Mouse (Mus musculus): ENCODE data around the gene Nuak1. TPM values are rescaled to one million over a fixed set of nuclear protein-coding genes. Genes with fewer than 3 reads are reported as not detected.

Nuak1 gene
- polyA plus RNA-seq, 1 experiment from 2014 or later = 3.3 TPM

DNA sequence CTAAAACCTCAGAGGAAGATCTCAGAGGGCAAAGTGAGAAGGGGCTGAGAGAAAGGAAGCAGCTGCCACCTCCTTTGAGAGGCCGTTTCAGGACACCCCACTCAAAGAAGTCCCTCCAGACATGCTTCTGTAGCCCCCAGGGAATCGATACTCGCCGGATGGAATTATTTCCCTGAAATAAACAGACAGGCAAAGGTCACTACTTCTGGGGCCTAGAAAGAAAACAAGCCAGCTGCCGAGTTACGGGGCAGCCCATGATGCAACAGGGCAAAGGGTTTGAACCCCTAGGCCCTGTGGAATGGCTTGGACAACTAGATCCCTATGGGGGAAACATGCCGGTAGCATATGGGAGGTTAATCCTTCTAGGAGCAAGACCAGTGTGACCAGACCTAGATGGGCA lies 16.0 kb downstream of the Nuak1 start:
- no peaks in the 10 kb centered on the region for H3K27me3 ChIP-seq
- no peak overlapping the region for H3K4me3 ChIP-seq (replicated peaks)
- WGBS = 71% methylated on average over 7 of the region's 7 CpGs
- no peak overlapping the region for H3K4me2 ChIP-seq
- H3K27ac ChIP-seq = peak overlapping the region; percentile 41; the same call in 1 of the 2 replicates
- 0 out of 2 replicates have a peak, but pooled peaks cover 1% of the 10 kb centered on the region for H3K9me3 ChIP-seq
- no peak overlapping the region for H3K9ac ChIP-seq (replicated peaks)
- H3K4me1 ChIP-seq (replicated peaks) = peaks cover 40% of the 10 kb centered on the region
- ATAC-seq (ENCODE audit: insufficient number of reproducible peaks, insufficient read depth, low FRiP score, low TSS enrichment, low read depth) = no peak
- peaks cover 22% of the 10 kb centered on the region for H3K36me3 ChIP-seq

DNA sequence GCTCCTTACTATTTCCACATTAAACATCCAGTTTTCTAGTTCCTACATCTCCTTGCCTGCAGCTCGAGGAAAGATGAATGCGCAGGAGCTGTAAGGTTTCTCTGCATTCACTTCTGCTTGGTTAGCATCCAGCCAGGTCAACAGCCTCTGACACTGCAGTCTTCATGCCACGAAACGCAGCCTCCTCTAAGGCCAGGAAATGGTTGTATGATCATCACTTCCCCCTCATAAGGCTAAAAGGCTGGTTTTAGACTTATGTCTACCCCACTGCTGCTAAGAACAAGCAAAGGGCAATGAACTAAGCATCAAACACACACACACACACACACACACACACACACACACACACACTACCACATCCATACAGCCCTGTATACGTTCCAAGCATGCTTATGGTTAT lies 16.5 kb downstream of the Nuak1 start:
- 89% methylated on average over 5 of the region's 5 CpGs for WGBS
- H3K9ac ChIP-seq (replicated peaks) = no peak overlapping the region
- peaks cover 22% of the 10 kb centered on the region for H3K36me3 ChIP-seq
- H3K4me1 ChIP-seq (replicated peaks) = peaks cover 40% of the 10 kb centered on the region
- no peak for ATAC-seq (ENCODE audit: insufficient number of reproducible peaks, insufficient read depth, low FRiP score, low TSS enrichment, low read depth)
- H3K27ac ChIP-seq = no peak overlapping the region
- no peaks in the 10 kb centered on the region for H3K27me3 ChIP-seq
- H3K9me3 ChIP-seq = no peaks in the 10 kb centered on the region
- no peak overlapping the region for H3K4me2 ChIP-seq
- no peak overlapping the region for H3K4me3 ChIP-seq (replicated peaks)

DNA sequence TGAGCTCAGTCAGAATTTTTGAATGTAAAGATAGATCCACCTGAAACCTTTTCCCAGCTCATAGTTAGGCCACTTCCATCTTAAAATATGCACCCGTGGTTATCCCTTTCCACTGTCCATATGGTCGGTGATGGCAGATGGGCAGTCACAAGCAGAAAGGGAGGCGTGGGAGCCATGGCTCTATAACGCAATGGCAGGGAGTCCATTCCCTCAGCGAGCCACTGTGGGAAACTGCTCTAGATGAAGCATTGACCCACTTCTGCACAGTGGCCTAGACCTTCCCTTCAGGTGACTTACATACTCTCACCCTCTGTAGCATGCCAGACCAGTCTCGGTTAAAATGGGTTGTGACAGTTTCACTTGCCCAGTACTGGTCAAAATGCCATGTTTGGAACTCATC lies 19.8 kb downstream of the Nuak1 start:
- peaks cover 32% of the 10 kb centered on the region for H3K36me3 ChIP-seq
- peaks cover 17% of the 10 kb centered on the region for H3K4me1 ChIP-seq (replicated peaks)
- no peaks in the 10 kb centered on the region for H3K27me3 ChIP-seq
- no peak overlapping the region for H3K9ac ChIP-seq (replicated peaks)
- no peak overlapping the region for H3K4me2 ChIP-seq
- WGBS = 93% methylated on average over 6 of the region's 6 CpGs
- H3K27ac ChIP-seq = no peak overlapping the region
- no peak overlapping the region for H3K4me3 ChIP-seq (replicated peaks)
- no peaks in the 10 kb centered on the region for H3K9me3 ChIP-seq
- ATAC-seq (ENCODE audit: insufficient number of reproducible peaks, insufficient read depth, low FRiP score, low TSS enrichment, low read depth) = no peak

DNA sequence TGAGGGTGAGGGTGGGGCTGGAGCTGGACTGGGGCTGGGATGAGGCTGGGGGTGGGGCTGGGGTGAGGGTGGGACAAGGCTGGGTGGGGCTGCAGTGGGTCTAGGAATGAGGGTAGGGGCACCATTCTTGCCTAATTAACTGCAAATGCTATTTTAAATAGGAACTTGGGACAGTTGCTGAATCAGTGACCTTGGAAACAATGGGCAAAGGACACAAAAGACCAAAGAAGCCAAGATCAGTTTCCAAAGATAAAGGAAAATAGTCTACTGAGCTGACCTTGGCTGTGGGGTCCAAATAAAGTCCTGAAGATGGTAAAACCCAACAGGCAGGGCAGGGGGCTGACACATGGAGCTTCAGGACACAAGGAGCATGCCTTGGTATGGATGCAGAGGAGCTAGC lies 22.0 kb downstream of the Nuak1 start:
- Histone ChIP-seq H3K9me3 (no peaks in the 10 kb centered on the region), H3K4me2 (no peak overlapping the region), H3K4me3 (replicated peaks) (no peak overlapping the region), H3K4me1 (replicated peaks) (peaks cover 2% of the 10 kb centered on the region; the same call in 1 of the 2 replicates), H3K27ac (no peak overlapping the region), H3K27me3 (no peaks in the 10 kb centered on the region), H3K36me3 (peaks cover 27% of the 10 kb centered on the region), H3K9ac (replicated peaks) (no peak overlapping the region)
- ATAC-seq (ENCODE audit: insufficient number of reproducible peaks, insufficient read depth, low FRiP score, low TSS enrichment, low read depth) = no peak

GRCm38 (mm10) chr10:84416752-84417151 lies 23.6 kb downstream of the Nuak1 start:
- Histone ChIP-seq H3K9ac (replicated peaks) (no peak overlapping the region), H3K4me2 (no peak overlapping the region), H3K27ac (no peak overlapping the region), H3K9me3 (no peaks in the 10 kb centered on the region), H3K4me1 (replicated peaks) (peaks cover 6% of the 10 kb centered on the region; the same call in 1 of the 2 replicates), H3K4me3 (replicated peaks) (no peak overlapping the region), H3K36me3 (peaks cover 26% of the 10 kb centered on the region), H3K27me3 (no peaks in the 10 kb centered on the region)
- no peak for ATAC-seq (ENCODE audit: insufficient number of reproducible peaks, insufficient read depth, low FRiP score, low TSS enrichment, low read depth)
- WGBS = 84% methylated on average over 8 of the region's 8 CpGs

DNA sequence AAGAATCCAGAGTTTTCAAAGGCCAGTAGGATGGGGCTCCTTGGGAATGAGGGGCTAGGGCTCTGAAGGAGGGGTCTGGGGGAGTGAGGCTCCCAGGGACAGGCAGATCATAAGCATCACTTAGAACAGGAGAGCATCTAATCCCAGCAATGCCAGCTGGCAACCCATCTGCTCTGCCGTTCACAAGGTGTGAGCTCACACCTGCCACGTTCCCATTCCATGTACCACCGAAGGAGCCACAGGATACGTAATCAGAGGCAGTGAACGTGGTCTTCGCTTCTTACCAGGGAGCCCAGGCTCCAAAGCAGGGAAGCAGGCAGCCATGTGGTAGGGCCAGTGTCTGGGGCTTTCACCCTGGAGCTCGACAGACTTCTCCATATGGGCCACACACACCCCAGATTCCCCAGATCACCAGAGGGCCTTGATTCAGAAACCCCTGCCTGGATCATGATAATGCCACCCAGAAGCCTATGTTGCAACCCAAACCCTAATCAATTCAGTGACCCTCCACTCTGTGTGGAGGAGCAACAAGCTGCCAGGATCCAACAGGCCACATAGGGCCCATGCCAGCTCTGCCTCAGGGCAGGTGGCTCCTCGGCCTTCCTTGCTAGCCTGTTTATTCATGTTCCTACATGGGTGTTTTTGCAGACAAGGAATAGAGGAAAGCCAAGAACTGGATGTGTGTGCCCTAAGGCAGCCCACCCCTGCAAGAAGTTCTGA lies 25.3 kb downstream of the Nuak1 start:
- H3K27ac ChIP-seq = no peak overlapping the region
- WGBS = 90% methylated on average over 8 of the region's 8 CpGs
- peaks cover 12% of the 10 kb centered on the region; the same call in 1 of the 2 replicates for H3K36me3 ChIP-seq
- H3K4me1 ChIP-seq (replicated peaks) = peaks cover 16% of the 10 kb centered on the region
- H3K27me3 ChIP-seq = no peaks in the 10 kb centered on the region
- no peak for ATAC-seq (ENCODE audit: insufficient number of reproducible peaks, insufficient read depth, low FRiP score, low TSS enrichment, low read depth)
- no peak overlapping the region for H3K9ac ChIP-seq (replicated peaks)
- H3K9me3 ChIP-seq = no peaks in the 10 kb centered on the region
- no peak overlapping the region for H3K4me2 ChIP-seq
- no peak overlapping the region for H3K4me3 ChIP-seq (replicated peaks)

GRCm38 (mm10) chr10:84413310-84413709 lies 27.1 kb downstream of the Nuak1 start:
- no peak for ATAC-seq (ENCODE audit: insufficient number of reproducible peaks, insufficient read depth, low FRiP score, low TSS enrichment, low read depth)
- Histone ChIP-seq H3K4me1 (replicated peaks) (peaks cover 28% of the 10 kb centered on the region), H3K36me3 (peaks cover 16% of the 10 kb centered on the region), H3K9me3 (no peaks in the 10 kb centered on the region), H3K9ac (replicated peaks) (no peak overlapping the region), H3K27me3 (no peaks in the 10 kb centered on the region), H3K4me2 (no peak overlapping the region), H3K27ac (peak overlapping the region; percentile 17; the same call in 1 of the 2 replicates), H3K4me3 (replicated peaks) (no peak overlapping the region)
- WGBS = 68% methylated on average over 6 of the region's 6 CpGs

DNA sequence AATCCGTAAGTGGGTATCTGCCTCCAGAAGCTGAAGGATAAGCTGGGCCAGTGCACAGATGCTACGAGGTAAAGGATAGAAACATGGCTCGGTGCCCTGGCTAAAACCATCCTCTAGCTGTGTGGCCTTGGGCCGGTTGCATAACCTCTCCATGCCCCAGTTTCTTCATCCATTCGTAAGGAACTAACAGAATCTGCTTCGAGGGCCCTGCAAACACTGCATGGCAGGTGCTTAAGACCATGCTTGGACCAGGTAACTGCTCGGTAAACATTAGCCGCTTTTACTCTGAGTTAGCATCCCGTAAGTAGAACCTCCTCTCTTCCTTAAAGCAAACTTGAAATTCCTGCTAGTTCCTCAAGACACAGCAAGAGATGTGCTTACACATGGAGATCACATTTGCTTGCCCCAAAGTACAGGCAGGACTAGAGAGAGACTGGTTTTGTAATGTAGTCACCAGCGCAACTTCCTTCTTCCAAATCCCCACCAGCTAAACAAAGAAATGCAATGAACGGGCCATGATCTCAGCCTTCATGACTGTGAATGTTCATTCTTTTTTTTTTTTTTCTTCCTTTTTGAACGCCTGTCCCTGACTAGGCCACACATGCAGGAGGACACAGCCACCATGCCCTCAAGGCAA lies 28.0 kb downstream of the Nuak1 start:
- 90% methylated on average over 12 of the region's 12 CpGs for WGBS
- no peak overlapping the region for H3K4me2 ChIP-seq
- H3K27me3 ChIP-seq = no peaks in the 10 kb centered on the region
- H3K27ac ChIP-seq = no peak overlapping the region; the same call in 1 of the 2 replicates
- peaks cover 13% of the 10 kb centered on the region for H3K36me3 ChIP-seq
- H3K9me3 ChIP-seq = no peaks in the 10 kb centered on the region
- no peak overlapping the region for H3K4me3 ChIP-seq (replicated peaks)
- ATAC-seq (ENCODE audit: insufficient number of reproducible peaks, insufficient read depth, low FRiP score, low TSS enrichment, low read depth) = no peak
- peaks cover 26% of the 10 kb centered on the region for H3K4me1 ChIP-seq (replicated peaks)
- H3K9ac ChIP-seq (replicated peaks) = no peak overlapping the region

DNA sequence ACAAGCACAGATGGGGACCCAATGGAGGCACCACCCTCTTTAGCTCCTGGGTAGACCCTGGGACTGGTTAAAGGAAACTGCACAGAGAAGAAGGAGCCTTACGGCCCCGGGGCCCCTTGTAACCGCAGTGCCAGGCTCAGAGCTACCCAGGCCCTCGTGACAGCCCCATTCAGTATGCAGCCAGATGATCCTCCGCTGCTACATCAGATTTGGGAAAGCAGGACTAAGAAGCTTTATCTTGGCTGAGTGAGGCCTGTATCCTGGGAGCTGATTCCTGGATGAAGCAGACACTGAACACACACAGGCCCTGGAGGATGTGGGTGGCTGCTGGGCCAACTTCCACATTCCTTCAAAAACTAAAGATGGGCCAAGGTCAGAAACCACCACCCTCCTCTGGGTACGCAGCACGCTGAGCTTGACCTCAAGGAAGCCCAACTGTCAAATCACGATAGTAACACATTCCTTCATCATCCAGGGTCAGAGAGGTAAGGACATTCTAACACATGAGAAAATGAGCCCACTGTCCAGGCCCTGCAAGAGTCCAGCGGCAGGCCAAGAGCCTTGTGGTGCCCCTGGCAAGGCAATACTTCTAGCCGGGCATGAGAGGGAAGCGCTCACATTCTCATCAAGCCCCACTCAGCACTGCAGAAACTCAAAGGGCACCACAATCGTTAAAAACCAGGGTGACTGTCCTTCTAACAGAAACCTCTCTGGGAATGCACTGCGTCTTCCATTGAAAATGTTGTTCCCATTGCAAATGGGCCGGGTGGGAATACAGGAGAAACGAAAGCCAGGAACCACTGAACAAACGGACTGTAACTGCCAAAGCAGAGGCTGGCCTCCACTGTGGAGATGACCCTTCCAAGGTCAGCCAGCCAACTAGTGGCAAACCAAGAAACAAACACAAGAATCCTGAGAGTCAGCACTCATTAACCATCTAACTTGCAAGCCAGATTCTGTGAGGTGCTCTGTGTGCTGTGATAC lies 29.0 kb downstream of the Nuak1 start:
- ATAC-seq (ENCODE audit: insufficient number of reproducible peaks, insufficient read depth, low FRiP score, low TSS enrichment, low read depth) = no peak

DNA sequence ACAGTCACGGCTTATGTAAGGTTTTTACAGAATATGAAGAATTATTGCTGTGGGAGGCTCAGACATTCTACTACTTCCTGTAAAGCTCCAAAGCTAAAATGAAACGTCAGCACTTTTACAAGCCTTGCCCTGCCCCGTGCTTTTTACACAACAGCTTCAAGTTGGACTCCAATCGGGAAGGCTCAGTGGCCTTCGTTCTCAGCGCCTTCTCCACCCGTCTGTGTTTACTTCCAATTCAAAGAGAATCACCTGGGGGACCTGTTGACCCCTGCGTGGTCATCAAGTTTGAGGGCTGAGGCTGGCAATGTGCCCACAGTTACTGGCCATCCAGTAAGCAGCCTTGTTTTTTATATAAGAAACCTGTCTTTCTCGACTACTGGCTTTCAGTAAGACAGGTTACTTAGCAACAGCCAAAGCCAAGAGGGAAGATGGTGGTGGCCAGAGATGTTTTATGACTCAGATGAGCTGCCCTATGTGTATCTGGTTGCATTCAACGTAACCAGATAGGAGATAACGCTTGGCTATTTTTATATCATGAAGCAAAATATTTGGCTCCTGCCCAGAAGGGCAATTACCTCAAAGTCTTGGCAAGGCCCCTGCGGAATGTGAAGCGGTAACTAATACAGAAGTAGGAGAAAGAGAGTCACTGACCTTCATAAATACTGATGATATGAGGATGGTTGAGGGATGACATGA lies 31.3 kb downstream of the Nuak1 start:
- H3K4me2 ChIP-seq = no peak overlapping the region
- no peak overlapping the region for H3K9ac ChIP-seq (replicated peaks)
- peaks cover 17% of the 10 kb centered on the region for H3K36me3 ChIP-seq
- H3K4me1 ChIP-seq (replicated peaks) = peaks cover 37% of the 10 kb centered on the region
- no peaks in the 10 kb centered on the region for H3K27me3 ChIP-seq
- no peak for ATAC-seq (ENCODE audit: insufficient number of reproducible peaks, insufficient read depth, low FRiP score, low TSS enrichment, low read depth)
- WGBS = 71% methylated on average over 13 of the region's 13 CpGs
- H3K27ac ChIP-seq = no peak overlapping the region
- H3K9me3 ChIP-seq = no peaks in the 10 kb centered on the region
- H3K4me3 ChIP-seq (replicated peaks) = no peak overlapping the region

More for the DNA sequence above, 29.0 kb downstream of the Nuak1 start:
- Histone ChIP-seq H3K27ac (no peak overlapping the region), H3K4me3 (replicated peaks) (no peak overlapping the region), H3K4me1 (replicated peaks) (peaks cover 26% of the 10 kb centered on the region), H3K27me3 (no peaks in the 10 kb centered on the region), H3K36me3 (peaks cover 16% of the 10 kb centered on the region), H3K4me2 (no peak overlapping the region), H3K9me3 (no peaks in the 10 kb centered on the region), H3K9ac (replicated peaks) (no peak overlapping the region)
- WGBS = 83% methylated on average over 16 of the region's 16 CpGs
